Mouse (Mus musculus) testis, adult 2 months (tissue): ENCODE data around the gene Hilpda.

Source experiments
- CTCF ChIP-seq: fragments of 200-500 bp; IDR thresholded peaks from 2 replicates; pipeline ENCODE4 v1.5.1; 2012; ENCODE audit warnings: low read depth, mild to moderate bottlenecking, inconsistent platforms, low read length, moderate library complexity; ENCODE audit not compliant: control insufficient read depth, insufficient read depth, insufficient replicate concordance
- POLR2A ChIP-seq: fragments of 200-500 bp; IDR thresholded peaks from 2 replicates; pipeline ENCODE4 v1.6.1; 2012; ENCODE audit warnings: low read depth, mild to moderate bottlenecking, inconsistent platforms, low read length, moderate library complexity; ENCODE audit not compliant: control insufficient read depth

GRCm38 (mm10) chr6:29242265-29242664 is 30.0 kb upstream of the Hilpda start:
- TF ChIP-seq CTCF (no peak), POLR2A (no peak)
